Mouse (Mus musculus): ENCODE results near the gene Arxes2.

- TF ChIP-seq CTCF (IDR thresholded peaks at IDR 0.05; ENCODE audit: low read depth) (no peak), EP300 (optimal IDR thresholded peaks at IDR 0.05) (no peak)
Observed at GRCm38 (mm10) chrX:135990661-135991060, 3.0 kb upstream of the Arxes2 start.

Data from stomach, postnatal 0 days (tissue).